In genomic region chr9:66135967-66136366, GRCm38 (mm10) we compare ENCODE assay signal across 10 mouse cellular contexts. TPM values are rescaled to one million over a fixed set of nuclear protein-coding genes. Genes with fewer than 3 reads are reported as not detected.
DNase-seq lines count a peak whose midpoint lies in the region; ATAC-seq and TF ChIP-seq lines count a peak whose summit lies in the region.
"Had no signal": no experiment of that assay in that cellular context is flagged by ENCODE, and none has a peak within 500 bp of the region (broad histone marks: within the 10 kb centered on the region; RNA-seq: fewer than 3 reads in every experiment).

No protein-coding gene starts in this region.

- CTCF ChIA-PET in Patski (lab: Charles Lee) = no interaction called here

- no peak for TF ChIP-seq POLR2A in kidney, adult 2 months (IDR thresholded peaks at IDR 0.05; ENCODE audit: low read depth, low read length)

- peak; percentile 59 for TF ChIP-seq CTCF in kidney, adult 2 months (conservative IDR thresholded peaks at IDR 0.05; ENCODE audit: insufficient read depth, insufficient read length, low read depth, low read length)
- peak; percentile 73 for TF ChIP-seq CTCF in Patski (IDR thresholded peaks at IDR 0.05)

- H3K4me1 ChIP-seq in kidney, adult 2 months (ENCODE audit: control insufficient read depth, insufficient read depth, low read length) = no peaks in the 10 kb centered on the region
- H3K4me1 ChIP-seq: heart, embryonic 15.5 days had no signal

- no peak for ATAC-seq in Patski
- peak; percentile 61; the same call in 1 of the 2 replicates for ATAC-seq in megakaryocyte-erythroid progenitor cell, adult 5-6 weeks (replicated peaks; ENCODE audit: low FRiP score, low TSS enrichment, poor library complexity, severe bottlenecking)

- no peaks in the 10 kb centered on the region for H3K27me3 ChIP-seq in kidney, adult 2 months (replicated peaks; ENCODE audit: control insufficient read depth, insufficient read depth, low read length)
- no peaks in the 10 kb centered on the region for H3K27me3 ChIP-seq in Patski
- H3K27me3 ChIP-seq: heart, embryonic 15.5 days; liver, embryonic 15.5 days had no signal

- H3K4me3 ChIP-seq in kidney, adult 2 months (ENCODE audit: insufficient read depth, low read depth, low read length) = no peak overlapping the region
- H3K4me3 ChIP-seq: heart, embryonic 15.5 days; liver, embryonic 15.5 days had no signal

- in situ Hi-C loops in Patski (cut with MboI; ENCODE audit: low pct_unique_long_range_greater_than_20kb) = loop anchor here (25.0 kb wide), 2 partner anchors 251 to 651 kb away; partner anchors contain the start of genes Aph1b and Gm10647

- POLR2A ChIA-PET in Patski (lab: Charles Lee) = no interaction called here

- H3K36me3 ChIP-seq in kidney, adult 2 months (ENCODE audit: control insufficient read depth, insufficient read depth, low read length) = peaks cover 6% of the 10 kb centered on the region; the same call in 1 of the 2 replicates

- no peak overlapping the region for H3K27ac ChIP-seq in kidney, adult 2 months (ENCODE audit: insufficient read depth, low read depth, low read length)
- H3K27ac ChIP-seq: heart, embryonic 15.5 days; liver, embryonic 15.5 days had no signal

- peak; percentile 15 for DNase-seq in kidney, adult 2 months
- no peak for DNase-seq in kidney, adult 18-20 months
- peak; percentile 45 for DNase-seq in CD4-positive helper T cell, adult 2 months (ENCODE audit: low read depth, low spot score)
- DNase-seq in Patski (ENCODE audit: low read depth, low spot score) = no peak
- DNase-seq in ovary, postnatal 10 days (ENCODE audit: low spot score) = no peak
- DNase-seq in heart, postnatal 10 days = no peak
- no peak for DNase-seq in right cerebral cortex, adult 18-20 months

- intact Hi-C loops in heart, postnatal 10 days (cut with DNase I) = no loop called here

- 37% methylated on average over 4 of the region's 4 CpGs for WGBS in kidney, adult 2 months

RNA-seq across cellular contexts. Expression of gene Ciao2a, which starts 9.6 kb away (rescaled TPM):
- polyA plus RNA-seq in kidney, adult 2 months (2012; rRNA removed) = 23.3 and 39.9 TPM in 2 replicates
- 94.8 TPM for polyA plus RNA-seq in Patski (2021)
- total RNA-seq in megakaryocyte-erythroid progenitor cell, adult 5-6 weeks (2014; fragmentation: Nextera tagmentation) = 167 and 182 TPM in 2 replicates
- total RNA-seq in megakaryocyte-erythroid progenitor cell, adult 5-6 weeks (2017) = 165 and 169 TPM in 2 replicates
- total RNA-seq in heart, postnatal 10 days (2021) = 10 to 100 TPM; 84.0 to 85.4 TPM

RNA-seq across cellular contexts. Expression of gene Snx1, which starts 9.6 kb away (rescaled TPM):
- 74.3 and 76.7 TPM in 2 replicates for polyA plus RNA-seq in kidney, adult 2 months (2012; rRNA removed)
- 103 TPM for polyA plus RNA-seq in Patski (2021)
- total RNA-seq in megakaryocyte-erythroid progenitor cell, adult 5-6 weeks (2014; fragmentation: Nextera tagmentation) = 99.7 and 107 TPM in 2 replicates
- 114 and 128 TPM in 2 replicates for total RNA-seq in megakaryocyte-erythroid progenitor cell, adult 5-6 weeks (2017)
- total RNA-seq in heart, postnatal 10 days (2021) = 10 to 100 TPM; 38.5 to 41.3 TPM

RNA-seq across cellular contexts. Expression of gene Dapk2, which starts 22.1 kb away (rescaled TPM):
- 10.8 and 11.8 TPM in 2 replicates for polyA plus RNA-seq in kidney, adult 2 months (2012; rRNA removed)
- polyA plus RNA-seq in Patski (2021) = 0.19 TPM
- total RNA-seq in megakaryocyte-erythroid progenitor cell, adult 5-6 weeks (2014; fragmentation: Nextera tagmentation) = 9.2 and 11.0 TPM in 2 replicates
- total RNA-seq in megakaryocyte-erythroid progenitor cell, adult 5-6 weeks (2017) = 5.2 and 10.3 TPM in 2 replicates
- 1 to 10 TPM; 5.1 to 5.3 TPM for total RNA-seq in heart, postnatal 10 days (2021)

Comparison
In these comparisons a context has a peak if more than half of its experiments do, and no peak if none do; other contexts are left out.
1. DNase-seq: peak in kidney, adult 2 months (single experiment) and CD4-positive helper T cell, adult 2 months (single experiment); none in kidney, adult 18-20 months (single experiment), Patski (single experiment), ovary, postnatal 10 days (single experiment), heart, postnatal 10 days (0 of 2) and right cerebral cortex, adult 18-20 months (single experiment).